Mouse (Mus musculus) gastrocnemius, adult 18-20 months (tissue): ENCODE measurements around the gene Col3a1. TPM values are rescaled to one million over a fixed set of nuclear protein-coding genes. Genes with fewer than 3 reads are reported as not detected.

Experiments used
- DNase-seq: peaks from one replicate; pipeline ENCODE4 v3.0.0; 2021; ENCODE audit warnings: low spot score
- microRNA-seq: library from miRNA; unstranded; fragments of <30 nt; microRNA quantifications from one replicate; pipeline ENCODE4 v1.2.0, GENCODE M21; 2021
- total RNA-seq, 2 experiments: library from RNA; stranded (reverse); gene quantifications; 2 replicates each; pipeline ENCODE4 v1.2.3; 2021

Gene Col3a1
- total RNA-seq, 2 experiments from 2014 or later = 72.3 to 85.2 TPM

- no peak for DNase-seq
Measured at GRCm38 (mm10) chr1:45379992-45380690, 68.8 kb downstream of the Col3a1 start.

- DNase-seq = peak; percentile 51
Measured at GRCm38 (mm10) chr1:45381866-45382265, 70.5 kb downstream of the Col3a1 start.

Small RNA genes within 50 kb of the gene (microRNA-seq; reads per million reads assigned to microRNA genes)
- gene Gm47302 = not detected

Other genes with a start within 250 kb of the Col3a1 start
- gene Col5a2, start 191.7 kb downstream of the Col3a1 start, total RNA-seq = 1 to 10 TPM; 8.7 to 9.2 TPM